Comparison of ENCODE assay signal across 8 mouse cellular contexts in genomic region chr17:24935666-24936065, GRCm38 (mm10). TPM values are rescaled to one million over a fixed set of nuclear protein-coding genes. Genes with fewer than 3 reads are reported as not detected.
A peak's percentile ranks its signal among the peaks of the same experiment; 100 is the strongest.
DNase-seq lines count a peak whose midpoint lies in the region; ATAC-seq and TF ChIP-seq lines count a peak whose summit lies in the region.

No protein-coding gene starts in this region.

- peak overlapping the region; percentile 91; the same call in 1 of the 2 replicates for H3K27ac ChIP-seq in gastrocnemius, adult 2 months
- H3K27ac ChIP-seq in forebrain, embryonic 13.5 days: no peak overlapping the region
- peak overlapping the region; percentile 90 for H3K27ac ChIP-seq in liver, embryonic 13.5 days

- peak overlapping the region; percentile 90 for H3K4me2 ChIP-seq in forebrain, embryonic 13.5 days
- peak overlapping the region; percentile 87 for H3K4me2 ChIP-seq in liver, embryonic 13.5 days

- no peaks in the 10 kb centered on the region for H3K9me3 ChIP-seq in forebrain, embryonic 13.5 days (replicated peaks)
- H3K9me3 ChIP-seq in liver, embryonic 13.5 days (replicated peaks): no peaks in the 10 kb centered on the region

- H3K36me3 ChIP-seq in forebrain, embryonic 13.5 days (ENCODE audit: poor library complexity, severe bottlenecking): peaks cover 11% of the 10 kb centered on the region; the same call in 1 of the 2 replicates
- H3K36me3 ChIP-seq in liver, embryonic 13.5 days: peaks cover 23% of the 10 kb centered on the region

- H3K4me3 ChIP-seq in gastrocnemius, adult 2 months: peak overlapping the region; percentile 99
- peak overlapping the region; percentile 99 for H3K4me3 ChIP-seq in forebrain, embryonic 13.5 days
- H3K4me3 ChIP-seq in liver, embryonic 13.5 days (replicated peaks): peak overlapping the region; percentile 82

- peak overlapping the region; percentile 97 for H3K9ac ChIP-seq in forebrain, embryonic 13.5 days
- peak overlapping the region; percentile 88 for H3K9ac ChIP-seq in liver, embryonic 13.5 days

- ATAC-seq in forebrain, embryonic 13.5 days: no peak
- no peak for ATAC-seq in liver, embryonic 13.5 days (ENCODE audit: low read depth)

- no peaks in the 10 kb centered on the region for H3K27me3 ChIP-seq in forebrain, embryonic 13.5 days
- no peaks in the 10 kb centered on the region for H3K27me3 ChIP-seq in liver, embryonic 13.5 days

- TF ChIP-seq CTCF in gastrocnemius, adult 2 months (IDR thresholded peaks at IDR 0.05): no peak

- DNase-seq in gastrocnemius, adult 2 months: no peak
- no peak for DNase-seq in gastrocnemius, postnatal 10 days
- DNase-seq in 416B (ENCODE audit: low read depth): peak; percentile 74
- no peak for DNase-seq in liver, embryonic 13.5 days
- no peak for DNase-seq in natural killer cell, adult 2 months (ENCODE audit: low spot score in 2 of 2)
- no peak for DNase-seq in urinary bladder, postnatal 4 days (ENCODE audit: low spot score in 2 of 2)
- DNase-seq in spleen, postnatal 36 days (ENCODE audit: low spot score in 2 of 2): no peak

- intact Hi-C loops in gastrocnemius, adult 2 months (cut with DNase I): loop anchor here (5.0 kb wide), 2 partner anchors 77 to 337 kb away; partner anchors contain the start of gene Ube2i

- H3K4me1 ChIP-seq in forebrain, embryonic 13.5 days: peaks cover 28% of the 10 kb centered on the region
- H3K4me1 ChIP-seq in liver, embryonic 13.5 days (replicated peaks): peaks cover 41% of the 10 kb centered on the region

RNA-seq across cellular contexts. Expression of gene Mapk8ip3, which starts 1.1 kb away (rescaled TPM):
- total RNA-seq in gastrocnemius, adult 2 months (2021): 10 to 100 TPM; 19.3 to 21.8 TPM
- 10 to 100 TPM; 23.5 to 37.8 TPM for total RNA-seq in gastrocnemius, postnatal 10 days (2021)
- polyA plus RNA-seq in forebrain, embryonic 13.5 days (2015; fragmentation: Nextera tagmentation; extraction: Ambion mirVana): 60.8 and 73.6 TPM in 2 replicates
- polyA plus RNA-seq in liver, embryonic 13.5 days (2015; fragmentation: Nextera tagmentation; extraction: Ambion mirVana): 7.6 and 8.6 TPM in 2 replicates

RNA-seq across cellular contexts. Expression of gene Jpt2, which starts 24.8 kb away (rescaled TPM):
- total RNA-seq in gastrocnemius, adult 2 months (2021): 1 to 10 TPM; 5.3 to 6.8 TPM
- total RNA-seq in gastrocnemius, postnatal 10 days (2021): 10 to 100 TPM; 17.2 to 24.5 TPM
- polyA plus RNA-seq in forebrain, embryonic 13.5 days (2015; fragmentation: Nextera tagmentation; extraction: Ambion mirVana): 186 and 217 TPM in 2 replicates
- 75.1 and 86.8 TPM in 2 replicates for polyA plus RNA-seq in liver, embryonic 13.5 days (2015; fragmentation: Nextera tagmentation; extraction: Ambion mirVana)

RNA-seq across cellular contexts. Expression of gene Nme3, which starts 39.4 kb away (rescaled TPM):
- 10 to 100 TPM; 10.2 to 13.1 TPM for total RNA-seq in gastrocnemius, adult 2 months (2021)
- total RNA-seq in gastrocnemius, postnatal 10 days (2021): 10 to 100 TPM; 13.5 to 14.7 TPM
- 72.1 and 80.8 TPM in 2 replicates for polyA plus RNA-seq in forebrain, embryonic 13.5 days (2015; fragmentation: Nextera tagmentation; extraction: Ambion mirVana)
- 65.6 and 66.8 TPM in 2 replicates for polyA plus RNA-seq in liver, embryonic 13.5 days (2015; fragmentation: Nextera tagmentation; extraction: Ambion mirVana)

RNA-seq across cellular contexts. Expression of gene Mrps34, which starts 40.8 kb away (rescaled TPM):
- 10 to 100 TPM; 75.8 to 95.7 TPM for total RNA-seq in gastrocnemius, adult 2 months (2021)
- 100 to 1,000 TPM; 108 to 121 TPM for total RNA-seq in gastrocnemius, postnatal 10 days (2021)
- 81.4 and 85.4 TPM in 2 replicates for polyA plus RNA-seq in forebrain, embryonic 13.5 days (2015; fragmentation: Nextera tagmentation; extraction: Ambion mirVana)
- 84.2 TPM in 2 replicates for polyA plus RNA-seq in liver, embryonic 13.5 days (2015; fragmentation: Nextera tagmentation; extraction: Ambion mirVana)

RNA-seq across cellular contexts. Expression of gene Eme2, which starts 40.8 kb away (rescaled TPM):
- 10 to 100 TPM in 1 of 2 experiments, 1 to 10 TPM in 1; 9.3 to 10.9 TPM for total RNA-seq in gastrocnemius, adult 2 months (2021)
- total RNA-seq in gastrocnemius, postnatal 10 days (2021): 10 to 100 TPM; 12.0 to 20.8 TPM
- 31.3 and 36.5 TPM in 2 replicates for polyA plus RNA-seq in forebrain, embryonic 13.5 days (2015; fragmentation: Nextera tagmentation; extraction: Ambion mirVana)
- polyA plus RNA-seq in liver, embryonic 13.5 days (2015; fragmentation: Nextera tagmentation; extraction: Ambion mirVana): 13.8 and 14.6 TPM in 2 replicates
